Mouse (Mus musculus): ENCODE data around the gene Trib2.

Trib2 gene

GRCm38 (mm10) chr12:15765996-15766395, 50.7 kb downstream of the Trib2 start:
- peak; percentile 96 for DNase-seq (ENCODE audit: low read depth)

- no peak for DNase-seq (ENCODE audit: low read depth)
Observed at GRCm38 (mm10) chr12:15765238-15765637, 51.5 kb downstream of the Trib2 start.

DNA sequence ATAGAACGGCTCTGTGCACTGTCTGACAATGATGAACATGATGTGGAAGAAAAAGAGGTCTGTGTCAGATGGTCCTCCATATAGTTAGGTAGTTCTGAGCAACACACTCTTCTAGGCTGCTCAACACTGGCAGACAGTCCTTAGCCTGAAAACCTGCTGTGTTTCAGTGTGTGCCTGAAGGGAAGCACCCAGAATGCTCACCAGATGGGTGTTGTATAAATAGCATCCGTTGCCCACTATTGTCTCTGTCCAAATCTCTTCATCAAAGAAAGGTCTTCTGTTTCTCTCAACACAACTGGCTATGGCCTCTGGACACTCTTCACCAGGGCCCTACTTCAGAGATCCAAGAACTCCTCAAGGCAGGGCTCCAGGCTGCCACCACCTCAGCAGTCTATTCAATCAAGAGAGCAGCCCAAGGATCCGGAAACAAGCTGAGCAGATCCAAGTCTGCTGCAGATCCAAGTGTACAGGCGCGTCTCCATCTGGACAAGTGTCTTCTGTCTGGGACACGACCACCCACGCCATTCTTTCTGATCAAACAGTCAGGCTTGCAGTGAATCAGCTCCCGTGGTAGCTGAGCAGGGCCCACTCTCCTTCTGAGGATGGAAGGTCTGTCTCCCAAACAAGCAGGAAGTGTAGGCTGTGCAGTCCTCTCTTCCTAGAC, 55.1 kb downstream of the Trib2 start:
- DNase-seq (ENCODE audit: low read depth) = no peak

DNA sequence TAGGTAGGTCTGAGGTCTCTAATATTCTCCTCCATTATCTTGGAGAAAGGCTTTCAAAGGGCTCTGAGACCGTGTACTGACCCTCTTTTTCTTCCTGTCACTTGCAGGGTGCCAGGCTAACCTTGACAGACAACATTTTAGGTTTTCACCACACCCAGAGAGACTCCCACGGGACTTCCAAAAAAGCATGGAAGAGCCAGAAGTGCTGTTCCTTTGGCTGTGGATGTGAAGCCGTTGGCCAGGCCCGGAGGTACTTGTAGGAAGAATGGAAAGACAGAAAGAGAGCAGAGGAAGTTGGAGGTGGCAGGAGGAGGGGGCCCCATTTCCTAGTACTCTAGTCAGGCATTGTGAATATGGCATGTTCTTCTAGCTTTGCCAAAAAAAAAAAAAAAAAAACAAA, 56.0 kb downstream of the Trib2 start:
- DNase-seq (ENCODE audit: low read depth) = no peak

- no peak for DNase-seq (ENCODE audit: low read depth)
Observed at GRCm38 (mm10) chr12:15758866-15759265, 57.9 kb downstream of the Trib2 start.

GRCm38 (mm10) chr12:15757351-15757750, 59.4 kb downstream of the Trib2 start:
- DNase-seq (ENCODE audit: low read depth) = no peak

GRCm38 (mm10) chr12:15755030-15755690, 61.6 kb downstream of the Trib2 start:
- no peak for DNase-seq (ENCODE audit: low read depth)

DNA sequence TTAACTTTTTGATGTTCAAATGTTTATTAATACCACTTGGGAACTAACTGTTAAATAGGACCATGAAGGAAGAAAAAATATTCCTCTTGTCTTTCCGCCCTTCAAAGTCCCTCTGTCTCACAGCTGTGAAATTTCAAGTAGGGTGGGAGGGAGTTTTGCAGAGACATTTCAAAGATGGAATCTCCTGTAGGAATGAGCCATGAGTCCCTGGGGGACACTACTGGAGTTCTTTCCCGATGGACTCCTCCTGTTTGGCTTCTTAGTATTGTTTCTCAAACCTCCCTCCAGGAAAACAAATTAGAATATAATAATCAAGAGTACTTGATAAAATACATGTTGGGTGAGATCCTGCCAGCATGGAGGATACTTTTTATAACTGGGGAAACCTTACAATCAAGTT, 62.1 kb downstream of the Trib2 start:
- no peak for DNase-seq (ENCODE audit: low read depth)

DNA sequence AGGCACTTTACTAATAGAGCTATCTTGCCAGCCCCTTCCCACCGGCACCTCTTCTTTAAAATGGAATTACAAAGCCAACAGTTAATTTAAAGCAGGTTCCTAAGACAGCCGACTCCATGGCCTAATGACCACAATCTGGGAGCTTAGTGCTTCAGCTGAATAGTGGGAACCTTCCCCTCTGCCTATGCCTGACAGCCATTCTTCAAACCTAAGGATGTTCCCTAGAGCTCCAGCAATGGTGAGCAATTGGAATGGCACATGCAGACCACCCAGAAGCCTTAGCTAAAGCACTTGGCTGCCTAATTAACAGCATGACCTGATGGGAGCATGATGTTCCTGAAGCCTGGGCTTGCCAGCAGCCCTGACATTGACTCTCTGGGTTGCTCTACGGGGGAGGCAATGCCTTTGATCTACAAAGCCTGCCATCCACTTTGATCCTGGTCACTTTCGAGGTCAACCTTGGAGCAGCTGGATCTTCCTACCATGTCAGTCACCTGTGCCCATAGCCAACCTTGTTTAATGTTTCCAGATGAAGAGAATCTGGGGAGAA, 67.0 kb downstream of the Trib2 start:
- DNase-seq (ENCODE audit: low read depth) = no peak

DNA sequence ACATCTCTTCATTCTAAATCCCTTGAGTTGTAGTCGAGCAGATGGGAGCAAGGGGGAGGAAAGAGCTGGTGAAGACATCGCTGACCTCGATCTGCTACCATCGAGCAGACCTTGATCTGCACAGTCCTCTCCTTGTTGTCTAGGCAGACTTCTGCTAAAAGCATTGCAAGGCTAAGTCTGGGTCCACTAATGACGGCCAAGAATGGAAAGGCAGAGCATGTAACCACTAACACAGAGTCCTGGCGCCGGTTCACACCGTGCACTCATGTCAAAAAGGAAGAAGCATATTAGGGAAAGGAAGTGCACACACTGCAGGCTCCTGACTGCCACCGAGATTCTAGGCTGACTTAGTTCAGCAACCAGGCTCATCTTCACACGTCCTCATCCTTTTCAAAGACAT, 71.0 kb downstream of the Trib2 start:
- no peak for DNase-seq (ENCODE audit: low read depth)
